Mouse (Mus musculus) embryonic facial prominence, embryonic 12.5 days (tissue): ENCODE data around the gene Slc17a5. TPM values are rescaled to one million over a fixed set of nuclear protein-coding genes. Genes with fewer than 3 reads are reported as not detected.
A peak's percentile ranks its signal among the peaks of the same experiment; 100 is the strongest.
"Not testable (repeated sequence)": the region's sequence is repeated elsewhere in the genome, so short reads cannot be mapped to it uniquely, and the experiment has no call there.

ENCODE experiments used
- ATAC-seq: fragments of 200-750 bp; cut with Nextera tagmentation; 2 replicates; pipeline ENCODE4 v1.8.0; 2017; ENCODE audit not compliant: insufficient number of reproducible peaks, insufficient read depth, low FRiP score, low TSS enrichment
- H3K27ac ChIP-seq: fragments of 300-500 bp; sonication (generic); 2 replicates; pipeline ENCODE4 v1.5.1; 2016; ENCODE audit warnings: mild to moderate bottlenecking
- H3K27me3 ChIP-seq: fragments of 300-500 bp; sonication (generic); 2 replicates; pipeline ENCODE4 v1.6.1; 2016; ENCODE audit warnings: mild to moderate bottlenecking, moderate library complexity
- H3K36me3 ChIP-seq: fragments of 300-500 bp; sonication (generic); 2 replicates; pipeline ENCODE4 v1.6.1; 2016; ENCODE audit warnings: mild to moderate bottlenecking
- H3K4me1 ChIP-seq: fragments of 300-500 bp; sonication (generic); 2 replicates; pipeline ENCODE4 v1.6.1; 2016
- H3K4me2 ChIP-seq: fragments of 300-500 bp; sonication (generic); replicated peaks from 2 replicates; pipeline ENCODE4 v1.6.1; 2016; ENCODE audit warnings: mild to moderate bottlenecking, moderate library complexity
- H3K4me3 ChIP-seq: fragments of 300-500 bp; sonication (generic); 2 replicates; pipeline ENCODE4 v1.5.1; 2016; ENCODE audit warnings: mild to moderate bottlenecking
- H3K9ac ChIP-seq: fragments of 300-500 bp; sonication (generic); 2 replicates; pipeline ENCODE4 v1.6.1; 2016; ENCODE audit warnings: mild to moderate bottlenecking, moderate library complexity
- H3K9me3 ChIP-seq: fragments of 300-500 bp; sonication (generic); 2 replicates; pipeline ENCODE4 v1.6.1; 2016; ENCODE audit warnings: mild to moderate bottlenecking, moderate library complexity
- WGBS: fragments of 180-500 bp; shearing (Covaris S2); methylation state at CpG from one replicate; pipeline ENCODE4 v1.1.7; 2016; 5-methylcytosine and 5-hydroxymethylcytosine counted together
- polyA plus RNA-seq: library from polyadenylated mRNA; unstranded; fragments of >200 nt; fragmentation: Nextera tagmentation; extraction: Ambion mirVana; gene quantifications from 2 replicates; pipeline ENCODE4 v1.2.1, GENCODE M21; 2016

The Slc17a5 gene
- polyA plus RNA-seq, 1 experiment from 2014 or later, result 17.4 TPM

DNA sequence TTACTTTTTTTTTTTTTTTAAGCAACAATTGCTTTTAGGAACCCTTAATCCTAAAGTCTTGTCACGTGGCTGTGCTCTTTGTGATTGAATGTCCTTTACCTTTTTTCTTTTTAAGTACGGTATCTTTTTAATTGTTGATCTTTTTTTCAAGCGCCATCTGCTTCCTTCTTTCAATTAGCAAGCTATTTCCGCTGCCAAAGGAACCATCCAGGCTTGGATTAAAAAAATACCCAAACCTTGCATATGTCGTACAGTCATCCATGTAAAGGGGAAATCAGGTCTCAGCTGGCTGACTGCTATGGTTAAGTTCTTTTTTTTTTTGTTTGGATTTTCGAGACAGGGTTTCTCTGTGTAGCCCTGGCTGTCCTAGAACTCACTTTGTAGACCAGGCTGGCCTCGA, 94.7 kb downstream of the Slc17a5 start:
- ATAC-seq, result no peak
- H3K4me1 ChIP-seq, result peaks cover 7% of the 10 kb centered on the region; the same call in 1 of the 2 replicates
- WGBS, result 88% methylated on average over 7 of the region's 7 CpGs

DNA sequence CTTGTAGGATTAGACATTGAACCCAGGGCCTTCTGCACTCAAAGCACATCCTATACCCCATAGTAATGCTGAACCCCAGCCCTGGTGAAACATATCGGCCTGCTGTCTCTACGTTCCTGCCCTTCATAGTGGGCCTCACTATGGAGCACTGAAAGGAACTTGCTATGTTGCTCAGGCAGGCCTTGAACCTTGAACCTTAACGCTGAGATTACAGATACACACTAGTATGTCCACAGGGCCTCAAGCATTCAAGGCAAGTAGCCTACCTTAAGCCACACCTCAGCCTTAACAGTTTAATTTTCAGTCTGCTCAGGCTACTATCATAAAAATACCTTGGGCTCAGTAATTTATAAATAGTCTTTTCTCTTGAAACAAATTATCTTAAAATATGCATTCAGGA, 95.6 kb downstream of the Slc17a5 start:
- Histone ChIP-seq H3K9me3 (no peaks in the 10 kb centered on the region), H3K27me3 (no peaks in the 10 kb centered on the region), H3K27ac (no peak overlapping the region), H3K4me2 (no peak overlapping the region), H3K4me3 (no peak overlapping the region), H3K4me1 (peaks cover 7% of the 10 kb centered on the region; the same call in 1 of the 2 replicates), H3K36me3 (no peaks in the 10 kb centered on the region), H3K9ac (no peak overlapping the region)
- no peak for ATAC-seq
- 91% methylated on average over 3 of the region's 3 CpGs for WGBS

More for the DNA sequence above, 94.7 kb downstream of the Slc17a5 start:
- Histone ChIP-seq H3K4me2 (no peak overlapping the region), H3K27ac (no peak overlapping the region), H3K4me3 (no peak overlapping the region), H3K27me3 (no peaks in the 10 kb centered on the region), H3K9ac (no peak overlapping the region), H3K9me3 (no peaks in the 10 kb centered on the region), H3K36me3 (no peaks in the 10 kb centered on the region)

DNA sequence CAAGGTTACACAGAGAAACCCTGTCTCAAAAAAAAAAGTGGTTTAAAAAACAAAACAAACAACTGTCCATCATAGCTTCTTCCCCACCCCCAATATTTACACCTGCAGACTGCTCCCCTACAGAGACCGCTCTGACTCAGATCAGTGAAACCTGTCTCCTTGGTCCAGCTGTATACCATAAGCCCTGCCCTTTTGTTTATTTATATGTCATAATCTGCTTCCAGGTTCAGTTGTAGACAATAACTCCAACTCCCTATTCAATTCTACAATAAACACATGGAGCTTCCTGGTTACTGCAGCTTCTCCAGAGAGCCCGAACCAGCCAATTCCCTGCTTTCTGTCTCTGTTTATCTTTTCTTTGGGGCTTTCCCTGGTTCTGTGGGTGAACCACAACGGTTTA, 96.7 kb downstream of the Slc17a5 start:
- Histone ChIP-seq H3K9me3 (no peaks in the 10 kb centered on the region), H3K4me1 (peaks cover 7% of the 10 kb centered on the region; the same call in 1 of the 2 replicates), H3K27me3 (no peaks in the 10 kb centered on the region), H3K9ac (no peak overlapping the region), H3K4me2 (no peak overlapping the region), H3K4me3 (no peak overlapping the region), H3K36me3 (no peaks in the 10 kb centered on the region), H3K27ac (no peak overlapping the region)
- WGBS, result 77% methylated on average over 3 of the region's 3 CpGs
- no peak for ATAC-seq

DNA sequence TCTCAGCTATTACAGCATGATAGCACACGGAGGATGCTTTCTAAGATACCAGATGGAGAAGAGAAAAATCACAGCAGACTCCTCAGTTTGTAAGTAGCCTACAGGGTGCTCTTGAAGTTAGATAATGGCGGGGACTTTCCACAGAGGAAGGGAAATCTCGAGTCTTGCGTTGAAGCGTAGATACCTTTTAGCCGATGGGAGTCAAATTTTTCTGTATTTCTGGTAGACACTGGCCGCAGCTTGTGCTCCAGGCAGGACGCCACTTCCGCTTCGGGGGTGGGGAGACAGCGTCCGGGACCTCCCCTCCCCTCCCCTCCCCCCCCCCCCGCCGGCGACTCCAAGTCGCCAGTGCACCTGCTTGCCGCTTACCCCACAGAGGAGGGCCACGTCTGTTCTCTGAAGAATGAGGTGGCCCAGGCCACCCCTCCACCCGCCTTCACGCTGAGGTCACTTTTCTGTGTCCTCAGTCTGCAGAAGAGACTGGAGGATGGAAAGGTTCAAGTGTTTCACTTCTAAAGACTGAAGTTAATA, 98.9 kb downstream of the Slc17a5 start, which contains the start of gene Eef1a1:
Eef1a1 (minus strand) TSS at position 262 of the 531 bp plus-strand sequence.
- 0 out of 2 replicates have a peak within 1 kb of the TSS, but pooled peaks have one; percentile 50 for H3K27ac ChIP-seq
- H3K4me1 ChIP-seq, result peaks cover 7% of the 10 kb centered on the region; the same call in 1 of the 2 replicates
- WGBS, result 3% methylated on average over 14 of the region's 20 CpGs

DNA sequence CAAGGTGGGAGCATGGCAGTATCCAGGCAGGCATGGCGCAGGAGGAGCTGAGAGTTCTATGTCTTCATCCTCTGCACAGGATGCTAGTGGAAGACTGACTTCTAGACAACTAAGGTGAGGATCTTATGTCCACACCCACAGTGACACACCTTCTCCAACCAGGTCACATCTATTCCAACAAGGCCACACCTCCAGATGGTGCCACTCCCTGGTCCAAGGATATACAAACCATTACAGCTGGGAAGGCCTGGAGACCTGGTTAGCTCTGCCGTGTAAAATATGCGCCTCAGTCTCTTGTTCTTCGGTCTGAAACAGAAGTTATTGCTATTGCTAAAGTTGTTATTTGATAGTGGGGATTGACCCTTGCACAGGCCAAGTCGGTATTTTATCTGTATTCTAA, 99.8 kb downstream of the Slc17a5 start:
- H3K27me3 ChIP-seq, H3K4me1 ChIP-seq, H3K9me3 ChIP-seq, H3K4me2 ChIP-seq, H3K27ac ChIP-seq, H3K9ac ChIP-seq, H3K4me3 ChIP-seq, H3K36me3 ChIP-seq, ATAC-seq: not testable (repeated sequence)
- WGBS, result 95% methylated on average over 5 of the region's 5 CpGs

More for the DNA sequence above, 98.9 kb downstream of the Slc17a5 start, which contains the start of gene Eef1a1:
- peak within 1 kb of the TSS; percentile 36 for H3K4me3 ChIP-seq
- H3K36me3 ChIP-seq, result no peaks in the 10 kb centered on the region
- no peaks in the 10 kb centered on the region for H3K9me3 ChIP-seq
- no peaks in the 10 kb centered on the region for H3K27me3 ChIP-seq
- H3K9ac ChIP-seq, result peak within 1 kb of the TSS; percentile 44
- peak within 1 kb of the TSS; percentile 65 for H3K4me2 ChIP-seq
- 0 out of 2 replicates have a peak, but pooled peaks have one; percentile 42 for ATAC-seq

Other genes with a start within 250 kb of the Slc17a5 start
- gene Gsta2, start 232.3 kb downstream of the Slc17a5 start, polyA plus RNA-seq, result not detected in 2 replicates
- 0.37 and 0.66 TPM in 2 replicates for gene Dppa5a, start 219.9 kb downstream of the Slc17a5 start, polyA plus RNA-seq
- 2.2 TPM in 2 replicates for gene Ooep, start 209.3 kb downstream of the Slc17a5 start, polyA plus RNA-seq
- 0.19 and 0.33 TPM in 2 replicates for gene Ddx43, start 192.3 kb downstream of the Slc17a5 start, polyA plus RNA-seq
- 1.7 and 2.1 TPM in 2 replicates for gene Cgas, start 144.8 kb downstream of the Slc17a5 start, polyA plus RNA-seq
- 22.1 and 22.8 TPM in 2 replicates for gene Mto1, start 139.8 kb downstream of the Slc17a5 start, polyA plus RNA-seq
- 1.0 and 1.6 TPM in 2 replicates for gene Gm17324, start 139.3 kb downstream of the Slc17a5 start, polyA plus RNA-seq
- gene Eef1a1, start 98.9 kb downstream of the Slc17a5 start, polyA plus RNA-seq, result 3,992 and 4,191 TPM in 2 replicates
- gene Cd109, start 27.5 kb upstream of the Slc17a5 start, polyA plus RNA-seq, result 6.4 and 7.1 TPM in 2 replicates